Mouse (Mus musculus) bone marrow macrophage, adult 2 months (primary cell): ENCODE data around the gene Hgd.

ENCODE experiments used
- CTCF ChIP-seq: IDR thresholded peaks from 2 replicates; pipeline ENCODE4 v1.5.1; 2012; ENCODE audit warnings: low read depth, mild to moderate bottlenecking, low read length, moderate library complexity
- POLR2A ChIP-seq: IDR thresholded peaks from 2 replicates; pipeline ENCODE4 v1.6.1; 2012; ENCODE audit warnings: mild to moderate bottlenecking, low read depth, low read length, borderline replicate concordance

GRCm38 (mm10) chr16:37622403-37622802 is 42.5 kb downstream of the Hgd start:
- no peak for TF ChIP-seq POLR2A
- no peak for TF ChIP-seq CTCF
